Mouse (Mus musculus): ENCODE results near the gene Lrch1. TPM values are rescaled to one million over a fixed set of nuclear protein-coding genes. Genes with fewer than 3 reads are reported as not detected.

The Lrch1 gene
- total RNA-seq, 2 experiments from 2014 or later = 8.9 to 11.2 TPM

- no peak for DNase-seq
These were observed 132.6 kb downstream of the Lrch1 start for GRCm38 (mm10) chr14:74814848-74815789.

GRCm38 (mm10) chr14:74811617-74812016, 136.1 kb downstream of the Lrch1 start:
- DNase-seq = no peak

DNA sequence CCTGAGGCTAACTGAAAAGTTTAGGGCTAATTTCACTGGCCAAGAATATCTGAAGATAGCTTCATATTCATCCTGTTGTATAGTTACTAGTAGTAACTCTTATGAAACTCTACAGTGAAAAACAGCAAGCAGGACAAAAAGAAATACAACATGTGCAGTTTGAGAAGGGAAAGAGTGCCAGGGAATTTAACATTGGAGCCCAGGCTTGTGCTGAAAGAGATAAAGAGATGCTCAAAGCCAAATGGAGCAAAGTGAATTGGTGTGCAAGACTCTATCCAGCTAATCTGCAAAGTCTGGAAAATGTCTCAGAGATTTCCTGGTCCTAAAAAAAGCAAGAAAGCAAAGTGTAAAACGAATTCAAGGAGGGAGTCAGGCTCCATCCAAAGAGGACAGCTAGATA, 145.7 kb downstream of the Lrch1 start:
- no peak for DNase-seq

GRCm38 (mm10) chr14:74798063-74798890, 149.4 kb downstream of the Lrch1 start:
- DNase-seq = no peak

GRCm38 (mm10) chr14:74797386-74798062, 150.2 kb downstream of the Lrch1 start:
- no peak for DNase-seq

- no peak for DNase-seq
These were observed 152.7 kb downstream of the Lrch1 start for GRCm38 (mm10) chr14:74794931-74795330.

- no peak for DNase-seq
These were observed 154.9 kb downstream of the Lrch1 start for GRCm38 (mm10) chr14:74792793-74793192.

DNA sequence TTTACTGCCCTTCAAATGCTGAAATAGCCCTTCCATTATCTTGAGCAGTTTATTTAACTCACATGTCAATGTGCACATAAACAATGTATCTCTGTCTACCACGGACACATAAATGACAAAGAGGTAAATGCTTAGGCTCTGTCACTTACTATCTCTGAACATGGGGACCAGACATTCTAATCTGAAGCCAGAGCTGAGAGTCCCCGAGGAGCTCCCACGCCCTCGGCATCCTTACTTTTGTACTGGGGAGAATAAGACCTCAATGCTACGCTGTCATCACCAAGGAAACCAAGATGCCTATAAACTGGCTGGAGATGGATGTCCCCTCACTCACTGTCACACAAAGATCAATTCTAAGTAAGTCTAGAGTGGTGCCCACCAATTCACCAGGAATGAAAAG, 157.1 kb downstream of the Lrch1 start:
- DNase-seq = no peak

DNA sequence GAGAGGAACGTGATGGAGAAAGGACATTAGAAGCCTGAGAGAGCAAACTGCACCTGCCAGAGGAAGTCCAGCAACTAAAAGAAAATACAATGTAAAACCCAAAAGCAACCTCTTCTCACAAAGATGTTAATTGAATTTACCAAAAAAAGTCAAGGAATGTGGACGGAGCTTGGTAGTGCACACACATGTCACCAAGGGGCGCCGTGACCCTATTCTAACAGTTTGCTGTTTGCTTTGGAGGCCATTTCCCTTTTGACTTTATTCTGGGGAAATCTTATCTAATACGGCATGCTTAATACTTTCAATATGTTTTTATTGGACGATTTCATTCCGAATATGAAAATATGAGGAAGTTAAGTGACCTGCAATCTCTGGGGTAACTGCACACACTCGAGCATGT, 158.9 kb downstream of the Lrch1 start:
- DNase-seq = peak; percentile 36

GRCm38 (mm10) chr14:74787717-74788116, 160.0 kb downstream of the Lrch1 start:
- no peak for DNase-seq

DNA sequence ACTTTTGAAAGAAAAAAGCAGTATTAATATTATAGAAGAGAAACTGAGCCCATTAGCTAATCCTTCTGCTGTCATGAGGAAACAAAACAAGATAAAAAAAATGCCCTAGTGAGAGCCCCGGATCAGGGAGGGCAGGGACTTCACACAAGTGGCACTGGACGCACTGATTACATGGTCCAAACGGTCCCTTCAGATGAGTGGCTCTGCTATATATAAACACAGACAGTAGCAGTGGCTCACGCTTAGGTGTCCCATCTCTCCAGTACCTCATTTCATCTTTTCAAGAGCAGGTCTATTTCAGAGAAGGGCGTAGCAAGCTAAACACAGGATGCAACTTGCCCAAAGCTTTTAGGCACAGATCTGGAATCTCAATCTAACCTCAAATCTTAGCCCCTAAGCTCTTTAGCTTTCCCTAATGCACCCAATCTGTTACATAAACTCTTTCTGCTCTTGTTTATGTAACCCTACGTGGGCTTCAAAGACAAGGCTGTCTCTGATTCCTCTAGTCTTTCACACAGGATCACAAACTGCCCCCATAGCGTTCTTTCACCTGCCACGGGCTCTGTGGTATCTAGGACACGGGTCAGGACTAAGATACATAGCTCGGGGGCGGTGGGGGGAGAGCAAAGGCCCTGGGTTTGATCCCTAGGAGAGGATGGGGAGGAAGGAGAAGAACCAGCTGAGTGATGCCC, 163.3 kb downstream of the Lrch1 start:
- DNase-seq = no peak

GRCm38 (mm10) chr14:74774046-74774619, 173.5 kb downstream of the Lrch1 start:
- DNase-seq = no peak

- DNase-seq = no peak
These were observed 179.8 kb downstream of the Lrch1 start for GRCm38 (mm10) chr14:74767892-74768291.

GRCm38 (mm10) chr14:74764191-74764918, 183.3 kb downstream of the Lrch1 start:
- peak; percentile 85 for DNase-seq

- no peak for DNase-seq
These were observed 210.8 kb downstream of the Lrch1 start for GRCm38 (mm10) chr14:74736850-74737249.

DNA sequence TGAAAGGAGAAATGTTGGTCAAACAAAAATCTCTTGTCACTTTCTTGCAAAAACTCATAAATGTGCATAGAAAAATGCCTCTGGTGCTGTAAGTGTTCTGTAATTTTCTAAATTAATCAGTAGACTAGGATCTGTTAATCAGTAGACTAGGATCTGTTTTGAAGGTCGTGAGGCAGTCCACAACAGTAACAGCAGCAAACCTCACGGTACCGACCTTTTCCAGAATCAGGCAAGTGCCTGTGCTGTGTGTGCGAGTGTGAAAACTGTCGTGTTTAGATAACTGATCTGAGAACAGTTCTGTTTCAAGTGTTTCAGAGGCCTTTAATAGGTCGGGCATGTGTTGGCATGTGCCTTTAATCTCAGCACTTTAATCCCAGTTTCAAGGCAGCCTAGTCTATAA, 212.2 kb downstream of the Lrch1 start:
- no peak for DNase-seq

DNA sequence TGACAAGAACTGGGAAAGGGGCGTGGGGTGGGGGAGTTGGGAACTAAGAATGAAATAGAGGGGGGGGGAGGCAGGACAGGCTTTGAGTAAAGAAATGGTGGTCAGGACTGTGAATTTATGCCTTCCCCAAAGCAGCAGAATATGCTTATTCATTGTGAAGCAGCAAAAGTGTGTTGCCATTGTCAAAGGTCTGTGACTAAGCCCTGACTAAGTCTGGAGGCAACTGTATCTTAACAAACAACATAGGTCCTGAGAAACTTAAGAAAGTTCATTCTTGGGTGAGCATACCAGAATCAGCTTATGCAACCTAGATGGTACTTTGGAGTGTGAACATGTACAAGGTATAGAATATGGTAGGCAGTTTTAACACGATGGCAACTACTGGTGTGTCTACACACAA, 214.3 kb downstream of the Lrch1 start:
- no peak for DNase-seq

GRCm38 (mm10) chr14:74732079-74732783, 215.4 kb downstream of the Lrch1 start, which contains the start of gene Esd:
Esd (plus strand) TSS chr14:74732297.
- DNase-seq = peak; percentile 90

- DNase-seq = no peak
These were observed 216.2 kb downstream of the Lrch1 start for GRCm38 (mm10) chr14:74731221-74732078.
